Mouse (Mus musculus) olfactory bulb, adult 2 months (tissue): ENCODE data around the gene Cks2.

Experiments
- CTCF ChIP-seq: fragments of 200-500 bp; IDR thresholded peaks from 2 replicates; pipeline ENCODE4 v1.5.1; 2012; ENCODE audit warnings: low read depth, mild to moderate bottlenecking, low read length, moderate library complexity; ENCODE audit not compliant: insufficient read depth
- POLR2A ChIP-seq: fragments of 200-500 bp; IDR thresholded peaks from 2 replicates; pipeline ENCODE4 v1.6.1; 2012; ENCODE audit warnings: mild to moderate bottlenecking, low read depth, low read length, moderate library complexity; ENCODE audit not compliant: insufficient read depth

DNA sequence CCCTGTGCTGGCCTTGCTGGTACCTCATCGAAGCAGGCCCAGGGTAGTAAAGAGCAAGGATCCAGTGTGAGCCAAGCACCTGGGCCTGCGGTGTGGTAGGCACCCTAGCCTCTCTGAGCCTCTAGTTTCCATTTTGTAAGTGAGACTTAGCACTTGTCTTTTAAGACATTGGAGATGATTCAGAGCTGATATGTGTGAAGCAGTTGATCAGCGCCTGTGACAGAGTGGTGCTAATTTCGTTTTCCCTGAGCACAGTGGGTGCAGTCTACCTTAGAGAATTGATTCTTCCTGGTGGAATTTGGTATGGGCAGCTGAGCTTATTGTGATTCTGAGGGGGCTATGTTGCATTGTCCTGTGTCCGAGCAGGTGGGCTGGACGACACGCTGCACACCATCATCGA, 36.6 kb downstream of the Cks2 start:
- TF ChIP-seq CTCF, result no peak
- no peak for TF ChIP-seq POLR2A
